Mouse (Mus musculus) midbrain, embryonic 14.5 days (tissue): ENCODE measurements around the gene Gtf2h4. TPM values are rescaled to one million over a fixed set of nuclear protein-coding genes. Genes with fewer than 3 reads are reported as not detected.

ENCODE experiments used
- ATAC-seq: fragments of 200-750 bp; cut with Nextera tagmentation; 2 replicates; pipeline ENCODE4 v1.8.0; 2017; ENCODE audit warnings: moderate number of reproducible peaks, moderate library complexity; ENCODE audit not compliant: low FRiP score, low TSS enrichment
- DNase-seq: peaks from one replicate; pipeline ENCODE4 v3.0.0-alpha.2; 2015
- H3K27ac ChIP-seq: fragments of 300-500 bp; sonication (generic); replicated peaks from 2 replicates; pipeline ENCODE4 v1.5.1; 2014; ENCODE audit warnings: mild to moderate bottlenecking, low read depth, low read length, moderate library complexity
- H3K27me3 ChIP-seq: fragments of 300-500 bp; sonication (generic); 2 replicates; pipeline ENCODE4 v1.6.1; 2014; ENCODE audit warnings: low read length, control low read depth, mixed read lengths; ENCODE audit not compliant: control insufficient read depth, insufficient read depth
- H3K36me3 ChIP-seq: fragments of 300-500 bp; sonication (generic); 2 replicates; pipeline ENCODE4 v1.6.1; 2014; ENCODE audit warnings: low read length, control low read depth; ENCODE audit not compliant: control insufficient read depth, insufficient read depth
- H3K4me1 ChIP-seq: fragments of 300-500 bp; sonication (generic); 2 replicates; pipeline ENCODE4 v1.6.1; 2014; ENCODE audit warnings: mild to moderate bottlenecking, antibody characterized with exemption, low read length, control low read depth; ENCODE audit not compliant: control insufficient read depth, insufficient read depth
- H3K4me2 ChIP-seq: fragments of 300-500 bp; sonication (generic); 2 replicates; pipeline ENCODE4 v1.6.1; 2014; ENCODE audit warnings: mild to moderate bottlenecking, low read length, moderate library complexity
- H3K4me3 ChIP-seq: fragments of 300-500 bp; sonication (generic); replicated peaks from 2 replicates; pipeline ENCODE4 v1.5.1; 2014; ENCODE audit warnings: low read depth, low read length
- H3K9ac ChIP-seq: fragments of 300-500 bp; sonication (generic); replicated peaks from 2 replicates; pipeline ENCODE4 v1.6.1; 2014; ENCODE audit warnings: mild to moderate bottlenecking, low read length, moderate library complexity
- H3K9me3 ChIP-seq: fragments of 300-500 bp; sonication (generic); 2 replicates; pipeline ENCODE4 v1.6.1; 2016; ENCODE audit warnings: low read length, control low read depth, mixed read lengths; ENCODE audit not compliant: control insufficient read depth
- WGBS: fragments of 180-500 bp; shearing (Covaris S2); extraction: QIAGEN DNeasy Blood & Tissue Kit; methylation state at CpG from one replicate; pipeline ENCODE4 v1.1.7; 2014; 5-methylcytosine and 5-hydroxymethylcytosine counted together
- polyA plus RNA-seq: library from polyadenylated mRNA; unstranded; fragments of >200 nt; fragmentation: Nextera tagmentation; extraction: Ambion mirVana; gene quantifications from 2 replicates; pipeline ENCODE4 v1.2.1, GENCODE M21; 2014

Gtf2h4 gene
- polyA plus RNA-seq, 1 experiment from 2014 or later = 25.5 TPM

DNA sequence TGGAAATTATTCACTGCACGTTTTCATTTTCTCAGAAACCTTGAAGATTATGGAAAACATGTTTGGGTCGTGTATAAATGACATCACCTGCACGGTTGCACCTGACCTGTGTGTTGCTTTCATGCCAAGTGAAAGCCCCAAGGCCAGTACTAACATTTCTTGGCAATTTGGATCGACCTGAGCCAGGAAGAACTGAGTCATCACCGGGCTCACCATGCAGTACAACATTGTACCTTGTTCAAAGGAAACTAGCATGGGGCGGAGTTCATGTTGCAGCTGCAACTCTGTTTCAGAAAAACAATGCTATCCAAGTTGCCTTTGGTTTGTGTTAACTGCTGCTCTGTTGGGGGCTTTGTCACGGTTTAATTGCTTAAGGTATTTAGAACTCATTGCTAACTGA is 34.4 kb upstream of the Gtf2h4 start:
- Histone ChIP-seq H3K36me3 (no peaks in the 10 kb centered on the region), H3K4me1 (peaks cover 25% of the 10 kb centered on the region), H3K4me2 (no peak overlapping the region), H3K27ac (no peak overlapping the region), H3K9me3 (no peaks in the 10 kb centered on the region), H3K27me3 (no peaks in the 10 kb centered on the region), H3K9ac (no peak overlapping the region), H3K4me3 (no peak overlapping the region)
- DNase-seq = no peak
- no peak for ATAC-seq
- 66% methylated on average over 7 of the region's 7 CpGs for WGBS

DNA sequence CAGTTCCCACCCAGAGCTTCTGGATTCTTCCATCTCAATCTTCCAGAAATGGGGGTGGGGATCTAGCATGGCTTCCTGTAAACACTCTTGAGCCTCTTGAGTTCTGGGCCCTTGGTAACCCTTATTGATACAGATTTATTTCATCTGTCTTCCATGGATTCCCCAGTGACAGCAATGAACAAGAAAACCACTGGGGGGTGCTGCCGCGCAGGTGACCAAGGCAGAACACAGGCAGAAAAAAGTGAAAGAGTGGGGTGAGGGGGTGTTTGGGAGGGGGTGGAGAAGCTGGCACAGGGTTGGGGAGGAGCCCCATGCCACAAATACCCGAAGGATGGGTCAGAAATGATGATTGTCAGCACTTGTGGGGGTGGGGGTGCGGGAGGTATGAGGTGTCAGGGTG is 32.3 kb upstream of the Gtf2h4 start:
- DNase-seq = peak; percentile 50
- H3K4me1 ChIP-seq = peaks cover 29% of the 10 kb centered on the region
- no peaks in the 10 kb centered on the region for H3K36me3 ChIP-seq
- H3K4me2 ChIP-seq = no peak overlapping the region
- WGBS = 25% methylated on average over 4 of the region's 4 CpGs
- ATAC-seq = no peak
- no peak overlapping the region for H3K27ac ChIP-seq
- no peak overlapping the region for H3K9ac ChIP-seq
- no peaks in the 10 kb centered on the region for H3K27me3 ChIP-seq
- no peak overlapping the region for H3K4me3 ChIP-seq
- H3K9me3 ChIP-seq = no peaks in the 10 kb centered on the region

- 2% methylated on average over 19 of the region's 19 CpGs for WGBS
- peak within 1 kb of the TSS; percentile 98 for H3K27ac ChIP-seq
- no peaks in the 10 kb centered on the region for H3K9me3 ChIP-seq
- DNase-seq (peak; percentile 87), ATAC-seq (peak; percentile 57)
- peak within 1 kb of the TSS; percentile 77 for H3K4me3 ChIP-seq
- no peaks in the 10 kb centered on the region for H3K27me3 ChIP-seq
- H3K4me2 ChIP-seq = peak within 1 kb of the TSS; percentile 89
- H3K9ac ChIP-seq = peak within 1 kb of the TSS; percentile 68
- no peaks in the 10 kb centered on the region for H3K36me3 ChIP-seq
- H3K4me1 ChIP-seq = peaks cover 22% of the 10 kb centered on the region
Observed at GRCm38 (mm10) chr17:35704621-35705464, 31.3 kb upstream of the Gtf2h4 start, which contains the start of gene Ddr1. TSS of gene Ddr1 (minus strand) at chr17:35704621.

GRCm38 (mm10) chr17:35703751-35704271 is 30.3 kb upstream of the Gtf2h4 start:
- Histone ChIP-seq H3K9me3 (no peaks in the 10 kb centered on the region), H3K9ac (peak overlapping the region; percentile 68), H3K4me1 (peaks cover 28% of the 10 kb centered on the region), H3K36me3 (no peaks in the 10 kb centered on the region), H3K4me2 (peak overlapping the region; percentile 89), H3K4me3 (peak overlapping the region; percentile 77), H3K27me3 (no peaks in the 10 kb centered on the region), H3K27ac (peak overlapping the region; percentile 98)
- WGBS = under 1% methylated on average over 14 of the region's 14 CpGs
- DNase-seq (peak; percentile 88), ATAC-seq (peak; percentile 71)

DNA sequence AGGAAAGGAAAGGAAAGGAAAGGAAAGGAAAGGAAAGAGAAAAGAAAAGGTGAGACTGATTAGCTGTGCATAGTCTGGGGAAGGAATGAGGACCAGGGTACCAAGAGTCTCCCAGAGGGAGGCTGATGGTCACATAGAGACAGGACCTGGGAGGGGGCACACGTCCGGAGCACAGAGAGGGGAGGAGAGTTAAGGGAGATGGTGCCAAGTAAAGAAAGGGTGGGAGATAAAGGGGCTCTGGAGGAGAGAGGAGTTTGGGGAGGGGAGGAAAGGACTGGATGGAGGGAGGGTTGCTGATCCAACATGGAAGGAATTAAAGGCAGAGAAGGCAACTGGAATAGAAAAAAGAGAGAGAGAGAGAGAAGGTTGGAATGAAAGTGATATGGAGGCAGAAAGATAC is 29.5 kb upstream of the Gtf2h4 start:
- ATAC-seq (no peak), DNase-seq (no peak)
- H3K4me2 ChIP-seq = peak overlapping the region; percentile 89
- H3K9me3 ChIP-seq = no peaks in the 10 kb centered on the region
- H3K27ac ChIP-seq = peak overlapping the region; percentile 98
- no peaks in the 10 kb centered on the region for H3K27me3 ChIP-seq
- WGBS = 0% methylated on average over 2 of the region's 2 CpGs
- H3K4me1 ChIP-seq = peaks cover 35% of the 10 kb centered on the region
- no peaks in the 10 kb centered on the region for H3K36me3 ChIP-seq
- peak overlapping the region; percentile 77 for H3K4me3 ChIP-seq
- peak overlapping the region; percentile 92 for H3K9ac ChIP-seq

DNA sequence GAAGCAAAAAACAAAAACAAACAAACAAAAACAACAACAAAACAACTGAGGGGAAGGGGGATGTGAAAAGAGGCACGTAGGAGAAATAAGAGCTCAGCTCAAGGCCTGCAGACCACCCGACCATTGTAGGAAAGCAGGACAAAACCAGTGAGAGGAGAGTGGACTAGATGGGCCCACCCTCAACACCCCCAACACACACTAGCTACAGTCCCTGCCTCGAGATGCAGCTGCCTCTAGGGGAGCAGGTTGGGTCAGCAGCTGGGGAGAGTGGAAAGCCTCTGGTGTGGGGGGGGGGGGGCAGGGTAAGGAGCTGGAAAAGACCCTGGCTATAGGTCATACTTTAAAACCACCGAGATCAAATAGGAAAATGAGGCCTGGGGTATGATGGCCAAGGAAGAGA is 29.1 kb upstream of the Gtf2h4 start:
- peak overlapping the region; percentile 92 for H3K9ac ChIP-seq
- ATAC-seq (no peak), DNase-seq (no peak)
- peaks cover 40% of the 10 kb centered on the region for H3K4me1 ChIP-seq
- H3K4me3 ChIP-seq = peak overlapping the region; percentile 77
- peak overlapping the region; percentile 98 for H3K27ac ChIP-seq
- H3K36me3 ChIP-seq = no peaks in the 10 kb centered on the region
- H3K4me2 ChIP-seq = peak overlapping the region; percentile 89
- no peaks in the 10 kb centered on the region for H3K27me3 ChIP-seq
- 0% methylated on average over 4 of the region's 4 CpGs for WGBS
- no peaks in the 10 kb centered on the region for H3K9me3 ChIP-seq

DNA sequence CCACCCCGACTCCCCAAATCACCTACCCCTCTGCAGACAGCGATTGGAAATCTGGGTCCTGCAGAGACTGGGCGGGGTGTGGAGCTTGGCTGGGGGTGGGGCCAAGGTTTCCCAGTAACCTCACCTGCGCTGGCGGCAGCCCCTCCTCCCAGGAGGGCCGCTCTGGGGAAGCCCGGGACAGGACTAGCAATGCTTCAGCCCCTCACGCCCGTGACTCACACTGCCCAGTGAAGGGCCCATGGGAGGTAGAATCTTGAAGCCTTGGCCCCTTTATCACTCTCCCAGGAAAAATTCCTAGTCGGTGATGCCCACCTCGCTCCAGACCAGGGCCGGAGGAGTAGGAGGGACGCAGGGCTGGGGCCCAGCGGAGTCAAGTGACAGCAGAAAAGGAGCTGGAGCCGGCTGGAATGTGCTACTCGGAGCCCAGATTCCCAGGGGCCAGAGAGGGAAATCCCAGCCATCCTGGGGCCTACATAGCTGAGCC is 28.5 kb upstream of the Gtf2h4 start:
- Histone ChIP-seq H3K4me1 (peaks cover 46% of the 10 kb centered on the region), H3K27ac (peak overlapping the region; percentile 98), H3K9ac (peak overlapping the region; percentile 92), H3K27me3 (no peaks in the 10 kb centered on the region), H3K4me2 (peak overlapping the region; percentile 89), H3K36me3 (no peaks in the 10 kb centered on the region), H3K4me3 (peak overlapping the region; percentile 77), H3K9me3 (no peaks in the 10 kb centered on the region)
- ATAC-seq = no peak
- DNase-seq = peak; percentile 58
- WGBS = 2% methylated on average over 16 of the region's 16 CpGs

DNA sequence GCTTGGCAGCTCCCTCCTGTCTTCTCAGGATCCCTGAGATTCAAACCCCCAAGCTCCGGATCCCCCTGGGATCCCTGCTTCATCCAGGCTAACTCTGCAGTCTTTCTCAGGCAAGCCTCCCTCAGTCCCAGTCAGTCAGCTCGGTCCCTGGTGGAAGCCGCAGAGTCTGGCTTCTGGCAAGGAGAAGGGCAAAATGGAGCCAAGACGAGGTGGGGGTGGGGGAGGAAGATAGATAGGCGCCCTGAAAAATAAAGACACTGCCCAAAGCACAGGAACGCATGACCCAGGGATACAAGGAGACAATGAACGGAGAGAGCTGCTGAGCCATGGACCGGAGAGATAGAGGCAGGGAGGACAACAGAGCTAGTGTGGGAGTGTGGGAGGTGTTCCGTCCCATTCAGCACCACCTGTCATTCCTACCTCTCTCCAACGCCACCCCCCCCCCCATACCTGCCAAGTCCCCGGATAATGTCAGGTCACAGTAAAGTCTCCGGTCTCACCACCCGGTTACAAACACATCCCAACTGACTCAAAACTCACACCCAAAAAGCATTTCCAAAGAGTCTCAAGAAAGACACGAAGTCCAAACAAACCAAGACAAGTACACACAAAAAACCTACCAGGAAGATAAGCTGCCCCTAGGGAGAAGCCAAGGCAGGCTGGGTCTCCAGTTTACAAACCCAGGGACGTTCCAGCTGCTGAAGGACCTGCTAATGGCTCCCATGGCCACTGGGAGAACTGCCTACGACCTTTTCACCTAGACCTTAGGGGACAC is 27.9 kb upstream of the Gtf2h4 start:
- DNase-seq (peak; percentile 74), ATAC-seq (no peak)
- Histone ChIP-seq H3K9me3 (no peaks in the 10 kb centered on the region), H3K9ac (peak overlapping the region; percentile 92), H3K36me3 (no peaks in the 10 kb centered on the region), H3K4me3 (peak overlapping the region; percentile 77), H3K4me2 (peak overlapping the region; percentile 89), H3K4me1 (peaks cover 52% of the 10 kb centered on the region), H3K27ac (peak overlapping the region; percentile 98), H3K27me3 (no peaks in the 10 kb centered on the region)
- under 1% methylated on average over 16 of the region's 16 CpGs for WGBS
